Mouse (Mus musculus) left cerebral cortex, postnatal 4 days (tissue): ENCODE data around the gene Scn3b. TPM values are rescaled to one million over a fixed set of nuclear protein-coding genes. Genes with fewer than 3 reads are reported as not detected.

Source experiments
- DNase-seq: peaks from one replicate; pipeline ENCODE4 v3.0.0-alpha.2; 2022
- intact Hi-C: fragments of 180-260 bp; cut with DNase I; formaldehyde crosslinking; loops from one replicate; pipeline ENCODE4 v1.15.1; 2025
- total RNA-seq, 2 experiments: library from RNA; stranded (reverse); gene quantifications; 2 replicates each; pipeline ENCODE4 v1.2.3; 2021

Scn3b gene
- total RNA-seq, 2 experiments from 2014 or later: 176 to 194 TPM

GRCm38 (mm10) chr9:40333649-40334396 is 64.8 kb downstream of the Scn3b start:
- intact Hi-C loops: no loop called here
- peak; percentile 87 for DNase-seq

DNA sequence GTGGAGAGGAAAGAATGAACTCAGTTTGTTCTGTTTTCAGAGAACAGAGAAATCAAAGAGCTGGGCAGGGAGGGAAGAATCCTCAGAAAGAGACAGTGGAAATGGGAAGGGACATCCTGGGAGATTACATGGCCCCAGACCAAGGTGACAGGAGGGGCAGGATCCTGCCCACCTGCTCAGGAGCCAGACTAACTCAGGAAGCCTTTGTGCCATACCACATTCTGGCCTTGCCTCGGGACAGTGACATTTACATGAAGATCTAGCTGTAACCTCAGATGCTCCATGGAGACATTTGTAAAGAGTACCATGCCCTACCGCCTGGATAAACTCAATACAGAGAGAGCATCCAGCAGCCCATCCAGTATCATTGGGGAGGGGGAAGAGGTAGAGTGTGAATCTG is 65.6 kb downstream of the Scn3b start:
- no peak for DNase-seq
- intact Hi-C loops: loop anchor here (5.0 kb wide), 1 partner anchor 58 kb away; no protein-coding TSS in a partner anchor

DNA sequence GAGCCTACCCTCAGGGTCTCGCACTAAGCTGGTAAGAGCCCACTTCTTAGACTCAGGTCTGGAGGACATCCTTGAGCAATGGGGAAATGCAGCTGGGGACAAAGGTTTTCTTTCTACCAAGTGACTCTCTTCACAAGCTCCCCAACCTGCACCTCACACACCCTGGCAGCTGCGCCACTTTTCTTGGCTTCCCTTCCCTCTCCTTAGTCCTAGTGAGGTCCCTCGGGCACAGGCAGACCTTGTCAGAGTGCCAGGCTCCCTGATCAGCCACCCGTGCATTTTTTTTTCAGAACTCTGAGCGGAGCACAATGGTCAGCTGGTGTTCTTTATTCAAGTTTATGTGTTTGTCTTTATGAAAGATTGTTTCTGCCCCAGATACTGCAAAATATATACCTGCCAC is 67.7 kb downstream of the Scn3b start:
- intact Hi-C loops: loop anchor here (5.0 kb wide), 1 partner anchor 56 kb away; no protein-coding TSS in a partner anchor
- peak; percentile 89 for DNase-seq

GRCm38 (mm10) chr9:40337131-40337820 is 68.3 kb downstream of the Scn3b start:
- no peak for DNase-seq
- intact Hi-C loops: loop anchor here (5.0 kb wide), 1 partner anchor 55 kb away; no protein-coding TSS in a partner anchor

DNA sequence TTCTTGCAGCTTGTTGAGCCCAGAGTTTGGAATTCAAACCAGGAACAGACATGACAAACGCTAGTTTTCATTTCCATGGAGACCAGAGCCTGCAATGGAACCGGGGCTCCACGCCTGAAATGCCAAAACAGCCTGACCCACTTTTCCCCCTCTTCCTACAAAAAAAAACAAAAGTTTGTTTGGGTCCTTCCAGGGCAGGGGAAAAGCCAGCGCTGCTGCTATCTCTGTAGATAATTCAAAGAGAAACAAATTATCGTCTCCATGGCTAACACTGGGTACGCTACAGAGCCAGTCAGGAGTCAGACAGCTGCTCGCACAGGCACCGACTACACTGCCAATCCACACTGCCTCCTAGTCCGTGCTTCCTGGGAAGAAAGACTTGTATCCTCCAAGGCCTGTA is 70.6 kb downstream of the Scn3b start:
- no peak for DNase-seq
- intact Hi-C loops: loop anchor here (5.0 kb wide), 1 partner anchor 53 kb away; no protein-coding TSS in a partner anchor

Other genes starting within 250 kb of the Scn3b start
- gene Olfr981, start 247.8 kb upstream of the Scn3b start, total RNA-seq: not detected
- not detected for gene Olfr982, start 195.4 kb upstream of the Scn3b start, total RNA-seq
- gene Olfr983, start 175.6 kb upstream of the Scn3b start, total RNA-seq: not detected
- not detected for gene Olfr984, start 155.0 kb upstream of the Scn3b start, total RNA-seq
- gene Olfr985, start 139.0 kb upstream of the Scn3b start, total RNA-seq: not detected
- gene Tmem225, start 121.1 kb upstream of the Scn3b start, total RNA-seq: not detected
- gene Olfr986, start 88.3 kb upstream of the Scn3b start, total RNA-seq: not detected
- 1 to 10 TPM; 8.5 to 9.1 TPM for gene Zfp202, start 76.9 kb upstream of the Scn3b start, total RNA-seq